Mouse (Mus musculus) G1E (cell line): ENCODE measurements around the gene Olfr745.

Experiments
- CTCF ChIP-seq: IDR thresholded peaks from 2 replicates; pipeline ENCODE4 v1.5.1; 2012; ENCODE audit warnings: low read depth, low read length, inconsistent platforms, mixed read lengths
- GATA1 ChIP-seq: IDR thresholded peaks from 2 replicates; pipeline ENCODE4 v1.6.1; 2012; ENCODE audit warnings: borderline replicate concordance, low read length, inconsistent platforms, mixed read lengths
- TAL1 ChIP-seq: conservative IDR thresholded peaks from 2 replicates; pipeline ENCODE4 v1.6.1; 2012; ENCODE audit warnings: low read depth, low read length, inconsistent platforms, mixed read lengths

DNA sequence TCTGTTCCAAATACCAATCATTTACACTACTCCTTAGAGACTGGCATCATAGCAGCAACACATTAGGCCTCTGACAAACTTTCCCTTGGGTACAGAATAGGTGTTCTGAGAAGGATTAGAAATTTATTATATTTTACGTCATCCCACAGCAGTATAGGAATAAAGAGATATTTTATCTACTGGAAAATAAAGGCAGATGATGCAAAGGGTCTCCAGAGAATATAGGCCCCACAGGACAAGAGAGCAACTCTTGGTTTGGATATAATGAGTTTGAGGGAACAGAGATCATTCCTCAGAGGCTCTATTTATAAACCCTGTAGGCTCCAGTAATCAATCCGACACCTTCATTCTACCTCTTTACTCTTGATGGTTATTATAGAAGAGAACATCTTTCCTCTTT, 24.6 kb upstream of the Olfr745 start, which contains the start of gene Olfr744:
- TF ChIP-seq CTCF (no peak), TAL1 (no peak), GATA1 (no peak)
